Mouse (Mus musculus) liver, postnatal 0 days (tissue): ENCODE measurements around the gene Mecom. TPM values are rescaled to one million over a fixed set of nuclear protein-coding genes. Genes with fewer than 3 reads are reported as not detected.

Experiments
- ATAC-seq: fragments of 200-750 bp; cut with Nextera tagmentation; 2 replicates; pipeline ENCODE4 v1.8.0; 2017; ENCODE audit warnings: mild to moderate bottlenecking, moderate library complexity
- DNase-seq: peaks from one replicate; pipeline ENCODE4 v3.0.0-alpha.2; 2016
- H3K27ac ChIP-seq: fragments of 300-500 bp; sonication (generic); 2 replicates; pipeline ENCODE4 v1.5.1; 2014; ENCODE audit warnings: antibody characterized with exemption, moderate library complexity, mild to moderate bottlenecking, low read depth
- H3K27me3 ChIP-seq: fragments of 300-500 bp; sonication (generic); 2 replicates; pipeline ENCODE4 v1.6.1; 2014; ENCODE audit warnings: low read length, control low read depth, mixed read lengths; ENCODE audit not compliant: insufficient read depth
- H3K36me3 ChIP-seq: fragments of 300-500 bp; sonication (generic); replicated peaks from 2 replicates; pipeline ENCODE4 v1.6.1; 2014; ENCODE audit warnings: mild to moderate bottlenecking, control low read depth, low read length, moderate library complexity, mixed read lengths; ENCODE audit not compliant: insufficient read depth
- H3K4me1 ChIP-seq: fragments of 300-500 bp; sonication (generic); 2 replicates; pipeline ENCODE4 v1.6.1; 2014; ENCODE audit warnings: antibody characterized with exemption, mild to moderate bottlenecking, control low read depth; ENCODE audit not compliant: insufficient read depth
- H3K4me2 ChIP-seq: fragments of 300-500 bp; sonication (generic); 2 replicates; pipeline ENCODE4 v1.6.1; 2014; ENCODE audit warnings: low read depth, mild to moderate bottlenecking, low read length, moderate library complexity, mixed read lengths
- H3K4me3 ChIP-seq: fragments of 300-500 bp; sonication (generic); 2 replicates; pipeline ENCODE4 v1.5.1; 2014; ENCODE audit warnings: low read depth, low read length
- H3K9ac ChIP-seq: fragments of 300-500 bp; sonication (generic); replicated peaks from 2 replicates; pipeline ENCODE4 v1.6.1; 2014; ENCODE audit warnings: mild to moderate bottlenecking, moderate library complexity
- H3K9me3 ChIP-seq: fragments of 300-500 bp; sonication (generic); 2 replicates; pipeline ENCODE4 v1.6.1; 2016; ENCODE audit warnings: mild to moderate bottlenecking, control low read depth, low read length, mixed read lengths
- CTCF ChIP-seq: sonication (generic); IDR thresholded peaks from 2 replicates; pipeline ENCODE4 v1.5.1; 2016; ENCODE audit warnings: antibody characterized with exemption, low read depth
- EP300 ChIP-seq: IDR thresholded peaks from 2 replicates; pipeline ENCODE4 v1.6.1; 2016; ENCODE audit warnings: antibody characterized with exemption, low read depth, mild to moderate bottlenecking
- WGBS: fragments of 180-500 bp; shearing (Covaris S2); extraction: QIAGEN DNeasy Blood & Tissue Kit; methylation state at CpG from one replicate; pipeline ENCODE4 v1.1.7; 2014; ENCODE audit not compliant: insufficient replicate concordance; 5-methylcytosine and 5-hydroxymethylcytosine counted together
- polyA plus RNA-seq: library from polyadenylated mRNA; unstranded; fragments of >200 nt; fragmentation: Nextera tagmentation; extraction: Ambion mirVana; gene quantifications from 2 replicates; pipeline ENCODE4 v1.2.1, GENCODE M21; 2015

Gene Mecom
- polyA plus RNA-seq, 1 experiment from 2014 or later = 0.89 TPM

DNA sequence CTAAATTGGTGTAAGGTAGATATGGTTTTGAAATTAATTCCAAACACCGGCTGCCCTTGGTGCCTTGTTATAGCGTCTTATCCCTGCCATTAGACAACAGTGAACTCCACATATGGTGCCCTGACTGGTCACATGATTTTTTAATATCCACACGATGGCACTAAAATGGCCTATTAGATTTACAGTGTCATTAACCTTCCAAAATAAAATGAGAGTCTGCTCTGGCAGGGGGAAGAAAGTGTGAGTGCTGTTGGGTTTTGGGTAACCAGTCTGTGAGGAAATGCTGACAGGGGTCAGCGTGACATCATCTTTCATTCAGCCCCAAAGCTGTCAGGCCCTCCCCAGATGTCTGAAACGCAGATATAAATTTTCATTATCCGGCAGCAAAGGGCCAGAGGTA, 461.7 kb downstream of the Mecom start:
- Histone ChIP-seq H3K27ac (no peak overlapping the region), H3K9ac (no peak overlapping the region), H3K9me3 (no peaks in the 10 kb centered on the region), H3K27me3 (no peaks in the 10 kb centered on the region), H3K4me1 (no peaks in the 10 kb centered on the region), H3K36me3 (no peaks in the 10 kb centered on the region), H3K4me3 (no peak overlapping the region), H3K4me2 (no peak overlapping the region)
- 76% methylated on average over 6 of the region's 6 CpGs for WGBS
- ATAC-seq = no peak
- TF ChIP-seq EP300 (no peak), CTCF (no peak)
- DNase-seq = no peak

DNA sequence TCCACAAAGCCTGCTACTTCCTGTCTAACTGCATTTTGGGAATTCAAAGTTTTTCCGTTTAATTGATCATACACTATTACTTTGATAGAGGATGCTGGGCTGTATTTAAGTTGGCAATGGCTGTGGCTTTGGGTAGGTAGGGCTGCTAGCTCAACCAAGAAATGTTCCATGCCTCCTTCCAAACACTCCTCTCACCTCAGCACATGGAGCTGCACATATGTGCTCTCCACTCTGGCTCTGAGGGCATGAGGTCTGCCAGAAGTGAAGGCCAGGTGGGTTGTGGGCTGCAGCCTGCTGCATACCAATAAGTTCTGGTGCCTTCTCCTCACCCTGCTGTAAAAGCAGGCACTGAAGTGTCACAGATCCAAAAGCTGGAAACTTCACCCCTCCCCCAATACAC, 464.0 kb downstream of the Mecom start:
- Histone ChIP-seq H3K9ac (no peak overlapping the region), H3K9me3 (no peaks in the 10 kb centered on the region), H3K4me3 (no peak overlapping the region), H3K36me3 (no peaks in the 10 kb centered on the region), H3K27me3 (no peaks in the 10 kb centered on the region), H3K4me1 (no peaks in the 10 kb centered on the region), H3K27ac (no peak overlapping the region), H3K4me2 (no peak overlapping the region)
- no peak for DNase-seq
- no peak for ATAC-seq
- TF ChIP-seq EP300 (no peak), CTCF (no peak)
- 50% methylated on average over 1 of the region's 1 CpGs for WGBS

DNA sequence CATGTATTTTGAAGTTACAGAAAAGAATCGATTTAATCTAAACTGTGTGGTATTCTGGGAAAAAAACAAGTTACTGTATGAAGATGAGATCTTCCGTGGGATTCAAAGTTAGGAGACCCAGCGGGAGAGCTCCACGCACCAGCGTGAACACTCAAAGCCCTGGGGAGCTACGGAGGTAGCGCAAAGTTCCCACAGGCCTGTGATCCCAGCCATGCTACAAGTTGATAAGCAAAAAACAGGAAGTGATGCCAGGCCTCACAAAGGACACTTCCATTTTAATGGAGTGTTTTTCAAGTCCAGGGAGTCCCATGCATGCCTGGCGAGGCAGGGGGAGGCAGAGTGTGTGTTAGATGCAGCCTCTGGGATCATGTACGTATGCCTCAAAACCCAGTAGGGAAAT, 464.5 kb downstream of the Mecom start:
- H3K27me3 ChIP-seq = no peaks in the 10 kb centered on the region
- no peak overlapping the region for H3K9ac ChIP-seq
- 65% methylated on average over 9 of the region's 9 CpGs for WGBS
- no peak overlapping the region for H3K4me3 ChIP-seq
- TF ChIP-seq EP300 (no peak), CTCF (no peak)
- H3K27ac ChIP-seq = no peak overlapping the region
- no peaks in the 10 kb centered on the region for H3K9me3 ChIP-seq
- no peaks in the 10 kb centered on the region for H3K36me3 ChIP-seq
- no peak for DNase-seq
- H3K4me2 ChIP-seq = no peak overlapping the region
- H3K4me1 ChIP-seq = no peaks in the 10 kb centered on the region
- ATAC-seq = no peak

DNA sequence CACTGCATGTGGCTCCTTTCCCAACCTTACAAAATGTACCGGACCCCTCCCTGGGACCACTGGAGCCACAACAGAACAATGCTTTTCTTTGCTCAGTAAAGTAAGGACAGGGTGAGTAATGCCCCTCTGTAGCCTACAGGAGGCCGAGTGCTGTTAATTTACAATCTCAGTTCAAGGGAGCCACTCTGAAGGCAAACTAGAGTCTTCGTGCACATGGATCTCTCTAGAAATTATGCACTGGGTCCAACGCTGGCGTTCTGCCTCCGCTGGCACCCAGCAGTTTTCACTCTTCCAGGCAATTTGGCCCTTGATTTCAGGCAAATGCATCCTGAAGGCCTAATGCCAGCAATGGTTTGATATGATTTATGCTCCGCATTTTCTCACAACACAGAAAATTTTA, 467.0 kb downstream of the Mecom start:
- Histone ChIP-seq H3K36me3 (no peaks in the 10 kb centered on the region), H3K4me3 (no peak overlapping the region), H3K4me2 (no peak overlapping the region), H3K9me3 (no peaks in the 10 kb centered on the region), H3K27ac (no peak overlapping the region), H3K27me3 (no peaks in the 10 kb centered on the region), H3K4me1 (no peaks in the 10 kb centered on the region), H3K9ac (no peak overlapping the region)
- TF ChIP-seq EP300 (no peak), CTCF (no peak)
- WGBS = 80% methylated on average over 7 of the region's 7 CpGs
- ATAC-seq = no peak
- no peak for DNase-seq

DNA sequence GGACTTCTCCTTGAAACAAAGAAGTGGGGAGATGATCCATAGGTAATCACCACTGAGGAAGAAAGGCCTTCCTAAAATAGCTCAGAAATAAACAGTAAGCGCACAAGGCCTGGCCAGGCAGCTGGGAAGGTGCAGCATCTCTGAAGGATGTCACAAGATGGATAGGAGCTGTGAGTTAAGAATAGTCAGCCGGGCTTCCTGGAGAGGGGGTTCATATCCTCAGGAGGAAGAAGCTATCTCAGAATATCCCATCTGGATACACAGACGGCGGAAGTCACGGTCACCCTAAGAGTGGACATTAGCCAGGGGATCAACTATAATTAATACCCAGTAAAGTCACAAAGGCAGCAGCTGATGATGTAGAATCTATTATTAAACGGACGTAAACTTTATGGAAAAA, 471.3 kb downstream of the Mecom start:
- Histone ChIP-seq H3K9ac (no peak overlapping the region), H3K36me3 (no peaks in the 10 kb centered on the region), H3K27me3 (no peaks in the 10 kb centered on the region), H3K4me1 (no peaks in the 10 kb centered on the region), H3K4me2 (no peak overlapping the region), H3K9me3 (no peaks in the 10 kb centered on the region), H3K27ac (no peak overlapping the region), H3K4me3 (no peak overlapping the region)
- TF ChIP-seq CTCF (no peak), EP300 (no peak)
- no peak for ATAC-seq
- DNase-seq = no peak
- WGBS = 81% methylated on average over 7 of the region's 7 CpGs

DNA sequence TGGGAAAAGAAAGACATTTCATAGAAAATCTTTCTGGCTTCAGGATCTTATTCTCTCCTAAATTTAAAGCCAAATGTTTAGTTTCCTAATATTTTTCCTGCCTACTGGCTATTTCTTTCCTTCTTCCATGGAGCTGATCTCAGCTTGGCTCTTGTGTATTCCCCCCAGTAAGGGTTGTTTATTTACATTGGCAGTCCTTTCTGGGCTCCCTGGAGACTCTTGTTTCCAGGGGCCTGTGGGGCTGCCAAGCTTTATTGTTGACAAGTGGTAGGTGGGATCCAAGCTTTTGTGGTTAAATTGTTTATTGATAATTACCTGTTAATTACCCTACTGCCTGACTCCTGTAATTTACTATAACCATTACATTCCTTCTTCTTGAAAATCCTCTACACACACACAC, 476.5 kb downstream of the Mecom start:
- TF ChIP-seq EP300 (no peak), CTCF (no peak)
- ATAC-seq (no peak), DNase-seq (no peak)
- Histone ChIP-seq H3K9ac (no peak overlapping the region), H3K4me2 (no peak overlapping the region), H3K27me3 (no peaks in the 10 kb centered on the region), H3K36me3 (no peaks in the 10 kb centered on the region), H3K4me3 (no peak overlapping the region), H3K9me3 (no peaks in the 10 kb centered on the region), H3K4me1 (no peaks in the 10 kb centered on the region), H3K27ac (no peak overlapping the region)

DNA sequence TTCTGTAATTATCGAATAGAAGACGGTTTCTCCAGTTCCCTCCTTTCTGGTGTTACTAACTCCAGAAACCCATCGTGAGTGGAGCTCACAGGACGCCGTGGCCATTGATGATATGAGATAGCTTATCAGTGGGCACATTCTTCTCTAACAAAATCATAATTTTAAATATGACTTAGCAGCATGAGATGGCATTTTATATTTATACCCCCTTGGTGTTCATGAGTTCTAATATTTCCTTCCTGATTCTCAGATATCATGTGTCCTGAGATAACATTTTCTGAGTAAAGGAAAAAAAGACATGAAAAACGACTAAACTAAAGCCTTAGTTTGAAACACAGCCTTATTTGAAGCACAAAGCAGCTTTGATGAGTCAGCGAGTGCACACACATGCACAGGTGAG, 481.3 kb downstream of the Mecom start:
- H3K36me3 ChIP-seq = no peaks in the 10 kb centered on the region
- H3K4me2 ChIP-seq = no peak overlapping the region
- ATAC-seq = no peak
- no peak overlapping the region for H3K27ac ChIP-seq
- H3K4me1 ChIP-seq = no peaks in the 10 kb centered on the region
- DNase-seq = no peak
- no peaks in the 10 kb centered on the region for H3K27me3 ChIP-seq
- 40% methylated on average over 7 of the region's 7 CpGs for WGBS
- TF ChIP-seq EP300 = no peak
- TF ChIP-seq CTCF = no peak
- no peak overlapping the region for H3K9ac ChIP-seq
- no peak overlapping the region for H3K4me3 ChIP-seq
- no peaks in the 10 kb centered on the region for H3K9me3 ChIP-seq
